ENCODE assay signal across 7 mouse cellular contexts in the genomic region with DNA sequence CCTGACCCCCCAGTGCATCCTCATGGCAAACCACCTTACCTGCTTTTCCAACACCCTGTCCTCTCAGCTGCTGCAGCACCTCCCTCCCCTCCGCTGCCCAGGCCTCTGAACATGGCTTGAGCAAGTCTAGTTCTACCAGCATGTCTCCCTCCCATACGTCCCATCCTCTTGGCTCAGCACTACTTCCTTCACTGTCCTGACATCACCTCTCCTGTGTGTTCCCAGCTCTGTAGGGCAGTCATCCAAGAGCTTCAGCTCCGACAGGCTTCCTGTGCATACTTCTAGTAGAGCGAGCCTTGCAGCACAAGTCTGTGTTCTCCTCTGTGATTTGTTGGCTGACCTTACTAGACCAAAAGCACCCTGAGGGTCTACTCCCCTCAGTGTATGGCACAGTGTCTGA. TPM values are rescaled to one million over a fixed set of nuclear protein-coding genes. Genes with fewer than 3 reads are reported as not detected.
A peak's percentile ranks its signal among the peaks of the same experiment; 100 is the strongest.
DNase-seq lines count a peak whose midpoint lies in the region; ATAC-seq and TF ChIP-seq lines count a peak whose summit lies in the region.

No protein-coding gene starts in this region.

- 0 out of 2 replicates have a peak, but pooled peaks have one; percentile 37 for ATAC-seq in lung, embryonic 14.5 days (ENCODE audit: insufficient read depth)
- ATAC-seq in erythroid progenitor cell, adult 5-6 weeks (replicated peaks; ENCODE audit: low FRiP score, poor library complexity, severe bottlenecking): no peak

- TF ChIP-seq CTCF in lung, embryonic 14.5 days (IDR thresholded peaks at IDR 0.05; ENCODE audit: low read depth): no peak
- TF ChIP-seq CTCF in lung, adult 2 months (IDR thresholded peaks at IDR 0.05; ENCODE audit: insufficient read depth, low read length): no peak

- H3K27ac ChIP-seq in lung, embryonic 14.5 days (ENCODE audit: low read depth): no peak overlapping the region

- H3K4me2 ChIP-seq in lung, embryonic 14.5 days: no peak overlapping the region

- 75% methylated on average over 4 of the region's 4 CpGs for WGBS in lung, embryonic 14.5 days
- WGBS in lung, adult 2 months: 30% methylated on average over 4 of the region's 4 CpGs

- H3K4me3 ChIP-seq in lung, embryonic 14.5 days (ENCODE audit: low read depth, low read length): no peak overlapping the region
- no peak overlapping the region for H3K4me3 ChIP-seq in lung, adult 2 months (replicated peaks; ENCODE audit: extremely low read depth, low read depth, low read length)

- peak; percentile 24 for DNase-seq in lung, embryonic 14.5 days
- no peak for DNase-seq in lung, adult 2 months
- DNase-seq in gonadal fat pad, adult 2 months (ENCODE audit: low read depth): peak; percentile 90
- DNase-seq in kidney, postnatal 10 days: peak; percentile 69
- peak; percentile 53 for DNase-seq in skeletal muscle tissue, adult 2 months (ENCODE audit: low read depth, low spot score)
- DNase-seq in spleen, postnatal 10 days (ENCODE audit: low spot score in 2 of 2): no peak

- H3K36me3 ChIP-seq in lung, embryonic 14.5 days (ENCODE audit: insufficient read depth): peaks cover 62% of the 10 kb centered on the region

- no peaks in the 10 kb centered on the region for H3K4me1 ChIP-seq in lung, embryonic 14.5 days (ENCODE audit: insufficient read depth)
- peaks cover 14% of the 10 kb centered on the region for H3K4me1 ChIP-seq in lung, adult 2 months (ENCODE audit: control insufficient read depth, insufficient read depth, low read length)

- H3K27me3 ChIP-seq in lung, embryonic 14.5 days (ENCODE audit: insufficient read depth, low read length): no peaks in the 10 kb centered on the region

- H3K9me3 ChIP-seq in lung, embryonic 14.5 days (ENCODE audit: low read depth, low read length): no peaks in the 10 kb centered on the region

- no peak overlapping the region for H3K9ac ChIP-seq in lung, embryonic 14.5 days

- no peak; the same call in 1 of the 2 replicates for TF ChIP-seq POLR2A in lung, adult 2 months (IDR thresholded peaks at IDR 0.05; ENCODE audit: borderline replicate concordance, extremely low read depth, low read depth, low read length)

RNA-seq across cellular contexts. Expression of a gene that starts 27.6 kb away (rescaled TPM):
- 1.1 and 2.7 TPM in 2 replicates for polyA plus RNA-seq in lung, embryonic 14.5 days (2014; fragmentation: Nextera tagmentation; extraction: Ambion mirVana)
- 2.0 and 5.3 TPM in 2 replicates for polyA plus RNA-seq in lung, adult 2 months (2012; rRNA removed)
- polyA plus RNA-seq in gonadal fat pad, adult 2 months (2012; rRNA removed): 10.8 and 19.7 TPM in 2 replicates
- not detected in 2 replicates for total RNA-seq in erythroid progenitor cell, adult 5-6 weeks (2015; ENCODE audit: low replicate concordance)
- not detected in 2 replicates for total RNA-seq in erythroid progenitor cell, adult 5-6 weeks (2017; ENCODE audit: low replicate concordance)

Comparison
In these comparisons a context has a peak if more than half of its experiments do, and no peak if none do; other contexts are left out.
1. DNase-seq: peak in lung, embryonic 14.5 days (single experiment), gonadal fat pad, adult 2 months (single experiment), kidney, postnatal 10 days (single experiment) and skeletal muscle tissue, adult 2 months (single experiment); none in lung, adult 2 months (single experiment) and spleen, postnatal 10 days (0 of 2).